Mouse (Mus musculus) heart, adult 2 months (tissue): ENCODE data around the gene Coq8b. TPM values are rescaled to one million over a fixed set of nuclear protein-coding genes. Genes with fewer than 3 reads are reported as not detected.

Experiments used
- DNase-seq, 2 experiments: peaks; one replicate each; pipeline ENCODE4 v3.0.0; 2021
- H3K27ac ChIP-seq: fragments of 200-600 bp; 2 replicates; pipeline ENCODE4 v1.8.1; 2022
- H3K27me3 ChIP-seq: fragments of 200-500 bp; 2 replicates; pipeline ENCODE4 v1.6.1; 2012; ENCODE audit warnings: mild to moderate bottlenecking, low read length, inconsistent platforms, mixed read lengths; ENCODE audit not compliant: control insufficient read depth, insufficient read depth
- H3K36me3 ChIP-seq: fragments of 200-500 bp; 2 replicates; pipeline ENCODE4 v1.6.1; 2012; ENCODE audit warnings: low read length, inconsistent platforms; ENCODE audit not compliant: control insufficient read depth, insufficient read depth
- H3K4me1 ChIP-seq: fragments of 200-500 bp; 2 replicates; pipeline ENCODE4 v1.6.1; 2011; ENCODE audit warnings: low read length; ENCODE audit not compliant: control insufficient read depth, insufficient read depth
- H3K4me3 ChIP-seq: fragments of 200-600 bp; 2 replicates; pipeline ENCODE4 v1.8.1; 2022
- H3K79me2 ChIP-seq: fragments of 200-500 bp; replicated peaks from 2 replicates; pipeline ENCODE4 v1.6.1; 2012; ENCODE audit warnings: mild to moderate bottlenecking, inconsistent platforms, low read length, moderate library complexity, mixed read lengths; ENCODE audit not compliant: control insufficient read depth, insufficient read depth
- H3K9ac ChIP-seq: fragments of 200-500 bp; 2 replicates; pipeline ENCODE4 v1.6.1; 2012; ENCODE audit warnings: low read depth, mild to moderate bottlenecking, control low read depth, inconsistent platforms, low read length, mixed read lengths
- CTCF ChIP-seq: fragments of 200-600 bp; IDR thresholded peaks from 2 replicates; pipeline ENCODE4 v1.8.1; 2022; ENCODE audit warnings: antibody characterized with exemption, mild to moderate bottlenecking, moderate library complexity
- EP300 ChIP-seq: fragments of 200-500 bp; IDR thresholded peaks from 2 replicates; pipeline ENCODE4 v1.6.1; 2011; ENCODE audit warnings: low read depth, low read length, control low read depth; ENCODE audit not compliant: insufficient read depth
- POLR2A ChIP-seq: fragments of 200-500 bp; IDR thresholded peaks from 2 replicates; pipeline ENCODE4 v1.6.1; 2011; ENCODE audit warnings: mild to moderate bottlenecking, low read depth, low read length, control low read depth; ENCODE audit not compliant: insufficient read depth
- WGBS: fragments of 180-500 bp; shearing (Covaris S2); methylation state at CpG from one replicate; pipeline ENCODE4 v1.1.7; 2018; 5-methylcytosine and 5-hydroxymethylcytosine counted together
- intact Hi-C: fragments of 180-260 bp; cut with DNase I; formaldehyde crosslinking; loops from one replicate; pipeline ENCODE4 v1.15.1; 2025
- polyA plus RNA-seq: library from polyadenylated mRNA; depleted of rRNA; stranded (reverse); fragments of >200 nt; gene quantifications from 2 replicates; pipeline ENCODE4 v1.2.3, GENCODE M21; 2012
- total RNA-seq, 2 experiments: library from RNA; stranded (reverse); gene quantifications; 2 replicates each; pipeline ENCODE4 v1.2.3; 2021

Gene Coq8b
- total and polyA plus RNA-seq, 3 experiments: 7.5 to 19.4 (median 8.3) TPM

DNA sequence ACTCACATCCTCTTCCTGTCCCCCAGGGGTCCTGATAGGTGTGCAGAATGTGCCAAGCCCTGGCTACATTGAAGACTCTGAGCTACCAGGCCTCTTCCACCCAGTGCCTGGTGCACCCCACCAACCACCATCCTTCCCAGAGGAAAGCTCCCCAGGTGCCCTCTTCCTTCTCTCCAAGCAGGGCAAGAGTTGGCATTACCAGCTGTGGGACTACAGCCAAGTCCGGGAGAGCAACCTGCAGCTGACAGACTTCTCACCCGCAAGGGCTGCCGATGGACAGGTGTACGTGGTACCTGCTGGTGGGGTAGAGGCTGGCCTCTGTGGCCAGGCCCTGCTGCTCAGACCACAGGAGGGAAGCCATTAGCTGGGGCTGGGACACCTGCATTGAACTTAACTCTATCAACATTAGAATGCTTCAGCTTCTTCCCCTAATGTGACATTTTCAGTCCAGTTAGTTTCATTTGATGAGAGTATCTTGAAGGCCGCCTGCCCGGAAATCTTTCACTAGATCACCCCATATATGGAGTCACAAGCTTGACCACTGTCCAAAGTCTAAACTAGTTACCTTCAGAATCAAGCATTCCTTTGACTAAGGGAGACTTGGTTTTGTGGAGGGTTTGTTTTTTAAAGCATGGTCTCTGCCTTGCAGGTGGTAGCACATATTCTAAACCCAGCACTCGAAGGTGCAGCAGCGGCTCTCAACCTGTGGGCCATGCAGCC is 28.9 kb upstream of the Coq8b start:
- TF ChIP-seq POLR2A (no peak), EP300 (no peak), CTCF (no peak)
- no peak overlapping the region for H3K27ac ChIP-seq
- intact Hi-C loops: no loop called here
- no peak for DNase-seq
- H3K27me3 ChIP-seq: no peaks in the 10 kb centered on the region
- H3K36me3 ChIP-seq: no peaks in the 10 kb centered on the region
- no peak overlapping the region for H3K4me3 ChIP-seq
- WGBS: 93% methylated on average over 8 of the region's 8 CpGs
- H3K9ac ChIP-seq: no peak overlapping the region
- H3K79me2 ChIP-seq: no peaks in the 10 kb centered on the region
- H3K4me1 ChIP-seq: no peaks in the 10 kb centered on the region

DNA sequence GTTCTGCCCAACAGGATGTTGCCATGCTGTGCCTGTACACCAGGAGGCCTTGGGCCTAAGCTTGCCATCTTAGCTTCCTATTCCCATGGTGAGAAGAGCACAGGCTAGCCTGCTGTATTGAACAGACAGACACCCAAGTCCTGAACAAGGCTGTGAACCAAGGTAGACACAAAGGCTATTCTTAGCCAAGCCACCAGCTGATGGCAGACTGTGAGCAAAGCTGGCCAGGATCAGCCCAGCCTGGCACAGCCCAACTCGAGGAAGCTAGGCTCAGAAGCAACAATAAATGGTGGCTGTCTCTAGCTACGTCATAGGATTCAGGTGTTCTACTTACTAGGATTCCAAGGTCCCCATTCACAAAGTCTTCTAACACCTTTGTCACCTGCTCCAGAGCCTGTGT is 20.2 kb upstream of the Coq8b start:
- H3K4me3 ChIP-seq: no peak overlapping the region
- H3K27ac ChIP-seq: no peak overlapping the region
- intact Hi-C loops: no loop called here
- no peaks in the 10 kb centered on the region for H3K79me2 ChIP-seq
- 71% methylated on average over 2 of the region's 2 CpGs for WGBS
- TF ChIP-seq POLR2A (no peak), CTCF (no peak), EP300 (no peak)
- no peaks in the 10 kb centered on the region for H3K36me3 ChIP-seq
- no peak for DNase-seq
- H3K9ac ChIP-seq: no peak overlapping the region
- H3K27me3 ChIP-seq: no peaks in the 10 kb centered on the region
- no peaks in the 10 kb centered on the region for H3K4me1 ChIP-seq

DNA sequence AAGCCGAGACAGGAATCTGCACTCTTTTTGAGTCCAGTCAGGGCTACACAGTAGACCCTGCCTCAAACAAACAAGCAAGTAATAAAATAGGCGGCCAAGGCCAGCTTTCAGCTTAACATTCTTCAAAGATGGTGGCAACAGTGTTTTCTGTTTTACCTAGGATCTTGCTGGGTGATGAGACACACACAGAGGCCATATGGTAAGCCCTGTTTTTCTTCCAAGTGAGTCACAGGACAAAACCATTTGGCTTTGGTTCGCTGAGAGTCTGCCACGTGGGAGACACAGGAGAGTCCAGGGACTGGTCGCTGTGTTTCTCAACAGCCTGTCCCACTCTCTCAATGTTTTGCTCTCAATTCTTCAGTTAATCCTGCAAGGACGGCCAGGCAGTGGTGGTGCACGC is 14.2 kb upstream of the Coq8b start:
- DNase-seq: no peak
- no peaks in the 10 kb centered on the region for H3K27me3 ChIP-seq
- no peak overlapping the region for H3K4me3 ChIP-seq
- WGBS: 79% methylated on average over 7 of the region's 7 CpGs
- TF ChIP-seq CTCF (no peak), POLR2A (no peak), EP300 (no peak)
- no peaks in the 10 kb centered on the region for H3K36me3 ChIP-seq
- H3K9ac ChIP-seq: no peak overlapping the region
- H3K79me2 ChIP-seq: no peaks in the 10 kb centered on the region
- H3K4me1 ChIP-seq: peaks cover 3% of the 10 kb centered on the region; the same call in 1 of the 2 replicates
- intact Hi-C loops: no loop called here
- no peak overlapping the region for H3K27ac ChIP-seq

DNA sequence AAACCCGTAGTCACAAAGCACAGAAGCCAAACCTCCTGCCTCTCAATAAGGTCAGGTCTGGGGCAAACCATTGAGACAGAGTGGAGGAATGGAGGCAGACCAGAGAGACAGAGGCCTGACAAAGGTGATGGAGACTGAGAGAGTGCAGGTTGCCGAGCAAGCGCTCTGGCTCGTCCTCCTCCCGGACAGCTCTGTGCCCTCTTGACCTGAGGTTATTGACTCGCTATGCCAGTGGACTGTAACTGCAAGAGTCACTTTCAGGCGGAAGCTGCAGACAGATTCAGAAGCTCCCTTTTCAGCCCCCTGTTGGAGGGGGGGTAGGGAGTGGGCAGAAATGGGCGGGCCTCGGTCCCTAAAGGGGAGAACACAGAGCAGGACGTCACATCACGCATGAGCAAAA is 12.9 kb upstream of the Coq8b start:
- Histone ChIP-seq H3K9ac (no peak overlapping the region), H3K27me3 (no peaks in the 10 kb centered on the region), H3K79me2 (peaks cover 1% of the 10 kb centered on the region; the same call in 1 of the 2 replicates), H3K36me3 (no peaks in the 10 kb centered on the region), H3K27ac (no peak overlapping the region), H3K4me1 (peaks cover 7% of the 10 kb centered on the region), H3K4me3 (no peak overlapping the region)
- no peak for DNase-seq
- intact Hi-C loops: no loop called here
- no peak for TF ChIP-seq POLR2A
- no peak for TF ChIP-seq CTCF
- TF ChIP-seq EP300: no peak
- WGBS: 91% methylated on average over 11 of the region's 11 CpGs

DNA sequence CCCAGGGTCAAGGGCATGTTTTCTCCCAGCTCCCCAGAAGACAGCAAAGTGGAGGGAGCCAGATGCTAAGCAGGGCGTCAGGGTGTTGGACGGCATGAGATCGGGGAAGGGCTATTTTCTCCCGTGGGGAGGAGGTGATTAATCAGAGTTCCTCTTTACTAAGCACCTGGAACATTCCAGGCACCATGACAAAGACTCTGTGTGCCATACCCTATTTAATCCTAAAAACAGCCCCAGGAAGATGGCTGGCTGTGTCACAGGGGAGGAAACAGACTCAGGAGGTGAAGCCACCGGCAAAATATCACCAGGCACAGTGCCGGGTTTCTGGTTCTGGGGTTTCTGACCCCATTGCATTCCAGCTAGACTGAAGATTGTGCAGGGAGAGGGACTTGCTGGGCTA is 10.9 kb upstream of the Coq8b start:
- Histone ChIP-seq H3K27ac (no peak overlapping the region), H3K4me1 (peaks cover 17% of the 10 kb centered on the region), H3K79me2 (peaks cover 3% of the 10 kb centered on the region; the same call in 1 of the 2 replicates), H3K9ac (no peak overlapping the region), H3K4me3 (no peak overlapping the region), H3K36me3 (no peaks in the 10 kb centered on the region), H3K27me3 (no peaks in the 10 kb centered on the region)
- no peak for DNase-seq
- 34% methylated on average over 6 of the region's 6 CpGs for WGBS
- intact Hi-C loops: no loop called here
- TF ChIP-seq CTCF (no peak), POLR2A (no peak), EP300 (no peak)

DNA sequence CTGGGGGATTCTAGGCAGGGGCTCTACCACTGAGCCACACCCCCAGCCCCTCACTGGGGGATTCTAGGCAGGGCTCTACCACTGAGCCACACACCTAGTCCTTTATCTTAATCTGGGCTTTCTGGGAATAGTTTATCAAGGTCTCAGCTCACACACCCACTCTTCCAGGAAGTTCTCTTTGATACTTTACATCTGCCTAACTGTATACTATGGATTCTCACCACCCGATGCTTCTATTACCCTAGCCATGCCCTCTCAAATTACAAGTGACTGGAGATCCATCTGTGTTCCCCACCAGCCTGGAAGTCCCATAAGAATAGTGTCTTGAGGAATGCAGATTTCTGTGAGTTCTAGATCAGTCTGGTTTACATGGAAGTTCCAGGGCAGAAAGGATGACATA is 10.3 kb upstream of the Coq8b start:
- Histone ChIP-seq H3K9ac (no peak overlapping the region), H3K27me3 (no peaks in the 10 kb centered on the region), H3K4me1 (peaks cover 21% of the 10 kb centered on the region), H3K36me3 (no peaks in the 10 kb centered on the region), H3K79me2 (peaks cover 3% of the 10 kb centered on the region; the same call in 1 of the 2 replicates), H3K4me3 (no peak overlapping the region), H3K27ac (no peak overlapping the region)
- TF ChIP-seq EP300 (no peak), CTCF (no peak)
- 59% methylated on average over 1 of the region's 1 CpGs for WGBS
- intact Hi-C loops: no loop called here
- no peak for DNase-seq
